Comparison of ENCODE assay signal across 10 mouse cellular contexts in genomic region chr6:115312780-115313179, GRCm38 (mm10). TPM values are rescaled to one million over a fixed set of nuclear protein-coding genes. Genes with fewer than 3 reads are reported as not detected.
DNase-seq lines count a peak whose midpoint lies in the region; ATAC-seq and TF ChIP-seq lines count a peak whose summit lies in the region.
"Had no signal": no experiment of that assay in that cellular context is flagged by ENCODE, and none has a peak within 500 bp of the region (broad histone marks: within the 10 kb centered on the region; RNA-seq: fewer than 3 reads in every experiment).

No protein-coding gene starts in this region.

- no peaks in the 10 kb centered on the region for H3K36me3 ChIP-seq in lung, embryonic 16.5 days (ENCODE audit: control insufficient read depth, insufficient read depth, low read length)
- H3K36me3 ChIP-seq in forebrain, embryonic 12.5 days (replicated peaks): no peaks in the 10 kb centered on the region
- H3K36me3 ChIP-seq: liver, embryonic 13.5 days had no signal

- H3K27ac ChIP-seq in lung, embryonic 16.5 days (ENCODE audit: low read length): no peak overlapping the region
- no peak overlapping the region for H3K27ac ChIP-seq in forebrain, embryonic 12.5 days
- H3K27ac ChIP-seq in olfactory bulb, adult 2 months (ENCODE audit: insufficient read depth, low read depth, low read length): peak overlapping the region; percentile 87
- H3K27ac ChIP-seq: liver, embryonic 13.5 days had no signal

- WGBS in lung, embryonic 16.5 days: 45% methylated on average over 12 of the region's 12 CpGs
- 79% methylated on average over 12 of the region's 12 CpGs for WGBS in forebrain, embryonic 12.5 days
- 50% methylated on average over 12 of the region's 12 CpGs for WGBS in olfactory bulb, adult 2 months

- H3K27me3 ChIP-seq in lung, embryonic 16.5 days (ENCODE audit: control insufficient read depth, insufficient read depth, low read depth, low read length): no peaks in the 10 kb centered on the region
- no peaks in the 10 kb centered on the region for H3K27me3 ChIP-seq in forebrain, embryonic 12.5 days
- H3K27me3 ChIP-seq: liver, embryonic 13.5 days had no signal

- no peak for TF ChIP-seq POLR2A in olfactory bulb, adult 2 months (IDR thresholded peaks at IDR 0.05; ENCODE audit: insufficient read depth, low read depth, low read length)

- H3K4me1 ChIP-seq in lung, embryonic 16.5 days (replicated peaks; ENCODE audit: control insufficient read depth, insufficient read depth, low read length): peaks cover 5% of the 10 kb centered on the region; the same call in 1 of the 2 replicates
- no peaks in the 10 kb centered on the region; the same call in 1 of the 2 replicates for H3K4me1 ChIP-seq in forebrain, embryonic 12.5 days
- H3K4me1 ChIP-seq in olfactory bulb, adult 2 months (ENCODE audit: control insufficient read depth, insufficient read depth, low read length): peaks cover 9% of the 10 kb centered on the region
- H3K4me1 ChIP-seq: liver, embryonic 13.5 days had no signal

- H3K4me3 ChIP-seq in lung, embryonic 16.5 days (ENCODE audit: low read length): peak overlapping the region; percentile 22
- H3K4me3 ChIP-seq in forebrain, embryonic 12.5 days (replicated peaks): no peak overlapping the region
- peak overlapping the region; percentile 7; the same call in 1 of the 2 replicates for H3K4me3 ChIP-seq in olfactory bulb, adult 2 months (ENCODE audit: insufficient read depth, low read depth, low read length)
- H3K4me3 ChIP-seq: liver, embryonic 13.5 days had no signal

- no peak for DNase-seq in lung, postnatal 4 days
- peak; percentile 32 to 67 for DNase-seq in cerebellum, adult 18-20 months
- DNase-seq in kidney, postnatal 36 days: no peak
- no peak for DNase-seq in kidney, postnatal 14 days
- DNase-seq: gastrocnemius, postnatal 36 days; liver, embryonic 13.5 days; spleen, adult 18-20 months had no signal

- no peak for ATAC-seq in lung, embryonic 16.5 days (ENCODE audit: low read depth)
- ATAC-seq in forebrain, embryonic 12.5 days (ENCODE audit: low FRiP score): no peak

- TF ChIP-seq CTCF in olfactory bulb, adult 2 months (IDR thresholded peaks at IDR 0.05; ENCODE audit: insufficient read depth, low read depth, low read length): no peak

- peak overlapping the region; percentile 30 for H3K9ac ChIP-seq in lung, embryonic 16.5 days (ENCODE audit: low read length)
- H3K9ac ChIP-seq in forebrain, embryonic 12.5 days: no peak overlapping the region
- H3K9ac ChIP-seq: liver, embryonic 13.5 days had no signal

- no peaks in the 10 kb centered on the region for H3K9me3 ChIP-seq in lung, embryonic 16.5 days (ENCODE audit: control insufficient read depth, low read length)
- no peaks in the 10 kb centered on the region for H3K9me3 ChIP-seq in forebrain, embryonic 12.5 days
- H3K9me3 ChIP-seq: liver, embryonic 13.5 days had no signal

- H3K4me2 ChIP-seq in lung, embryonic 16.5 days (ENCODE audit: low read depth, low read length): peak overlapping the region; percentile 42
- peak overlapping the region; percentile 24; the same call in 1 of the 2 replicates for H3K4me2 ChIP-seq in forebrain, embryonic 12.5 days
- H3K4me2 ChIP-seq: liver, embryonic 13.5 days had no signal

RNA-seq across cellular contexts. Expression of gene Pparg, which starts 48.0 kb away (rescaled TPM):
- polyA plus RNA-seq in lung, embryonic 16.5 days (2015; fragmentation: Nextera tagmentation; extraction: Ambion mirVana): 5.4 and 5.5 TPM in 2 replicates
- not detected in 2 replicates for polyA plus RNA-seq in forebrain, embryonic 12.5 days (2016; fragmentation: Nextera tagmentation; extraction: Ambion mirVana)
- polyA plus RNA-seq in olfactory bulb, adult 2 months (2012; ENCODE audit: insufficient read depth, insufficient read length, low replicate concordance, missing spikeins): not detected in 2 replicates

Comparison
In these comparisons a context has a peak if more than half of its experiments do, and no peak if none do; other contexts are left out.
1. DNase-seq: peak in cerebellum, adult 18-20 months (2 of 2); none in lung, postnatal 4 days (0 of 2), kidney, postnatal 36 days (0 of 2) and kidney, postnatal 14 days (single experiment).